Mouse (Mus musculus) olfactory bulb, adult 2 months (tissue): ENCODE results near the gene Pik3r1.

Experiments
- CTCF ChIP-seq: fragments of 200-500 bp; IDR thresholded peaks from 2 replicates; pipeline ENCODE4 v1.5.1; 2012; ENCODE audit warnings: low read depth, mild to moderate bottlenecking, low read length, moderate library complexity; ENCODE audit not compliant: insufficient read depth
- POLR2A ChIP-seq: fragments of 200-500 bp; IDR thresholded peaks from 2 replicates; pipeline ENCODE4 v1.6.1; 2012; ENCODE audit warnings: mild to moderate bottlenecking, low read depth, low read length, moderate library complexity; ENCODE audit not compliant: insufficient read depth

- TF ChIP-seq CTCF = no peak
- TF ChIP-seq POLR2A = no peak
These were observed 89.0 kb downstream of the Pik3r1 start for GRCm38 (mm10) chr13:101678984-101679383.
